Mouse (Mus musculus): ENCODE data around the gene Atpaf1. TPM values are rescaled to one million over a fixed set of nuclear protein-coding genes. Genes with fewer than 3 reads are reported as not detected.

Gene Atpaf1
- total and polyA plus RNA-seq, 2 experiments from 2014 or later: 28.1 to 43.5 TPM

DNA sequence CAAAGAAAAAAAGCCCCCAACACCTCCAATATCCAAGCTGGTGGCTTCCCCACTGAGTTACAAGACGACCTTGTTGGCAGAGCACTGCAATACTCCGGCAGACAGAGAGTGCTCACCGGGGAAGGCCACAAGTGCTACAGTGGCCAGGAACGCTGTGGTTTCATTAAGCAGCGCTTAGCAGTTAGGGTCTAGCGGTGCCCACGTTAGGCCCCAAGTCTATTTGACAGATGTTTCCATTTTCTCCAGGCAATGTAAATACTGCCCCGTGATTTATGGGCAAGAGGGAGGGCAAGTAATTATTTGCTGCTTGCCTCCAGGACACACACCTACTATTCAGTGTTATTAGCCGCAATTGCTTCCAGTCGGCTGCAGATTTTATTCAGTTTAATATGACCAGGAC is 79.3 kb downstream of the Atpaf1 start:
- H3K27me3 ChIP-seq (ENCODE audit: insufficient read depth, low read length): no peaks in the 10 kb centered on the region
- DNase-seq (ENCODE audit: low spot score) (no peak), ATAC-seq (no peak)
- H3K27ac ChIP-seq: no peak overlapping the region
- H3K9ac ChIP-seq (replicated peaks; ENCODE audit: low read length): no peak overlapping the region
- 52% methylated on average over 10 of the region's 10 CpGs for WGBS
- TF ChIP-seq CTCF (IDR thresholded peaks at IDR 0.05; ENCODE audit: low read depth): no peak
- H3K4me2 ChIP-seq (ENCODE audit: low read depth, low read length): no peak overlapping the region
- H3K4me1 ChIP-seq (ENCODE audit: insufficient read depth, low read length): no peaks in the 10 kb centered on the region
- no peaks in the 10 kb centered on the region for H3K9me3 ChIP-seq (ENCODE audit: low read length)
- H3K4me3 ChIP-seq (ENCODE audit: low read length): no peak overlapping the region
- 0 out of 2 replicates have a peak, but pooled peaks cover 5% of the 10 kb centered on the region for H3K36me3 ChIP-seq (ENCODE audit: insufficient read depth, low read length)

Other genes with a start within 250 kb of the Atpaf1 start
- not detected in 2 replicates for gene Cyp4a31, start 221.2 kb upstream of the Atpaf1 start, total RNA-seq (2014; rRNA removed)
- not detected in 2 replicates for gene Cyp4a31, start 221.2 kb upstream of the Atpaf1 start, polyA plus RNA-seq (2015; fragmentation: Nextera tagmentation; extraction: Ambion mirVana)
- not detected in 2 replicates for gene Cyp4a32, start 183.8 kb upstream of the Atpaf1 start, total RNA-seq (2014; rRNA removed)
- gene Cyp4a32, start 183.8 kb upstream of the Atpaf1 start, polyA plus RNA-seq (2015; fragmentation: Nextera tagmentation; extraction: Ambion mirVana): not detected in 2 replicates
- 1.3 and 1.8 TPM in 2 replicates for gene Cyp4b1, start 137.1 kb upstream of the Atpaf1 start, total RNA-seq (2014; rRNA removed)
- gene Cyp4b1, start 137.1 kb upstream of the Atpaf1 start, polyA plus RNA-seq (2015; fragmentation: Nextera tagmentation; extraction: Ambion mirVana): 1.4 and 1.6 TPM in 2 replicates
- 17.1 and 20.5 TPM in 2 replicates for gene Efcab14, start 47.1 kb upstream of the Atpaf1 start, total RNA-seq (2014; rRNA removed)
- gene Efcab14, start 47.1 kb upstream of the Atpaf1 start, polyA plus RNA-seq (2015; fragmentation: Nextera tagmentation; extraction: Ambion mirVana): 17.0 and 17.9 TPM in 2 replicates
- not detected in 2 replicates for gene Tex38, start 3.8 kb upstream of the Atpaf1 start, total RNA-seq (2014; rRNA removed)
- 0.74 and 0.77 TPM in 2 replicates for gene Tex38, start 3.8 kb upstream of the Atpaf1 start, polyA plus RNA-seq (2015; fragmentation: Nextera tagmentation; extraction: Ambion mirVana)
- 2.9 and 4.4 TPM in 2 replicates for gene Mob3c, start 43.3 kb downstream of the Atpaf1 start, total RNA-seq (2014; rRNA removed)
- 4.1 and 4.3 TPM in 2 replicates for gene Mob3c, start 43.3 kb downstream of the Atpaf1 start, polyA plus RNA-seq (2015; fragmentation: Nextera tagmentation; extraction: Ambion mirVana)
- gene Mknk1, start 54.4 kb downstream of the Atpaf1 start, total RNA-seq (2014; rRNA removed): 18.4 and 23.2 TPM in 2 replicates
- gene Mknk1, start 54.4 kb downstream of the Atpaf1 start, polyA plus RNA-seq (2015; fragmentation: Nextera tagmentation; extraction: Ambion mirVana): 22.0 and 24.5 TPM in 2 replicates
- 0.14 TPM in 1 of 2 replicates, not detected in the other for gene Kncn, start 99.6 kb downstream of the Atpaf1 start, total RNA-seq (2014; rRNA removed)
- 0.10 and 0.29 TPM in 2 replicates for gene Kncn, start 99.6 kb downstream of the Atpaf1 start, polyA plus RNA-seq (2015; fragmentation: Nextera tagmentation; extraction: Ambion mirVana)
- gene 6430628N08Rik, start 105.9 kb downstream of the Atpaf1 start, total RNA-seq (2014; rRNA removed): 0.16 and 0.18 TPM in 2 replicates
- gene 6430628N08Rik, start 105.9 kb downstream of the Atpaf1 start, polyA plus RNA-seq (2015; fragmentation: Nextera tagmentation; extraction: Ambion mirVana): 0.49 and 0.58 TPM in 2 replicates
- 3.3 and 4.5 TPM in 2 replicates for gene Dmbx1, start 155.1 kb downstream of the Atpaf1 start, total RNA-seq (2014; rRNA removed)
- 3.9 and 4.3 TPM in 2 replicates for gene Dmbx1, start 155.1 kb downstream of the Atpaf1 start, polyA plus RNA-seq (2015; fragmentation: Nextera tagmentation; extraction: Ambion mirVana)
- 17.6 and 48.1 TPM in 2 replicates for gene Faah, start 233.1 kb downstream of the Atpaf1 start, total RNA-seq (2014; rRNA removed)
- 23.2 and 25.2 TPM in 2 replicates for gene Faah, start 233.1 kb downstream of the Atpaf1 start, polyA plus RNA-seq (2015; fragmentation: Nextera tagmentation; extraction: Ambion mirVana)